Mouse (Mus musculus): ENCODE measurements at regions not wholly inside any gene's neighbourhood (a gene's known extent, or its start where the extent isn't known, plus 50 kb on each side); places are given as distances from the start of the nearest gene placed in this dataset.

DNA sequence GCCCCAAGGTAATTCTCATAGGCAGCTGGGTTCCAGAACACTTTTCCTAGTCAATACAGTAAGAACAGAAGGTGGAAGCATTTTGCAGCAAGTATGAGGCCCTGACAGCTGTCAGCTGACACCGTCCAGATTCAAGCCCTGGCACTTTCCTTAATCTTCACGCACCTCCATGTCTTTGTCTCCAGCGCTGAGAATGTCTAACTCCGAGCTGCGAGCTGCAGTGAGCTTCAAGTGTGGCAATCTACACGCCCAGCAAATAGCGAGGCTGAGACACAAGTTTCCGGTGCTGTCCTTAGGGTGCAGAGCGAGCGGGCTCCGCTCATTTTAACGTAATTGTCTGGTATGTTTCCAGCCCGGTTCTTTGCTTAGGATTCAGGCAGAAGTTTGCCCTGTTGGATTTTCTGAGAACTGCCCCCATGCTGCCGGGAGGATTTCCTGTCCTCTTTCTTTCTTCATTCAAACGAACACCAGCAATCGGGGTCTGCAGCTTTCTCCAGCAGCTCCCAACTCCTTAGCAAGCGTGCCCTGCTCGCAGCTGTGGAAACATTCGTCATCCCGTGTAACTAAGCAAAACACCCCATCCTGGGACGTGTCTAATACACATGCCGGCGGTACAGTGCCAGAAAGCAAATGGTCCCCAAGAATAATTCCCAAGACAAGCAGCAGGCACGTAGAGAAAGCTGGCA, 54.5 kb downstream of the Irx3 start:
- peaks cover 6% of the 10 kb centered on the region for H3K9me3 ChIP-seq
- 70% methylated on average over 24 of the region's 24 CpGs for WGBS
- H3K27ac ChIP-seq: peak overlapping the region; percentile 40; the same call in 1 of the 2 replicates
- peaks cover 32% of the 10 kb centered on the region for H3K4me1 ChIP-seq
- H3K4me3 ChIP-seq: no peak overlapping the region
- DNase-seq (ENCODE audit: extremely low spot score, low spot score): no peak
- H3K36me3 ChIP-seq (replicated peaks): no peaks in the 10 kb centered on the region
- H3K27me3 ChIP-seq (ENCODE audit: poor library complexity, severe bottlenecking): peaks cover 21% of the 10 kb centered on the region

DNA sequence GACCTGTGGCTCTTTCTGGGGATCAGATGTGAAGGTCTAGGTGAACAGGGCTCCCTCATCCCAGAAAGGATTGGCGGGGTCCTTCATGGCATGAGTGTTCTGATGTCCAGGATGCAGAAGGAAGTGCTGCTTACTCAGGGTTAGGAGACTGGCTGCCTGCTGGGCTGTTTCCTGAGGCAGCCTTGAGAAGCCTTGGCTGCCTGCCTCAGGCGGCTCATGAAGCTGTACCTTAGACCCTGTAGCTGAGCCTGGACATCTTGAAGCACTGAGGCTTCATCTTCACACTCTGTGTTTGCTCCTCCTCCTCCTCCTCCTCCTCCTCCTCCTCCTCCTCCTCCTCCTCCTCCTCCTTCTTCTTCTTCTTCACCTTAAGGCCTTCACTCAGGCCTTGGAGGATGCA, 77.2 kb downstream of the Irx3 start:
- H3K36me3 ChIP-seq (replicated peaks): no peaks in the 10 kb centered on the region
- DNase-seq (ENCODE audit: extremely low spot score, low spot score): no peak
- WGBS: 66% methylated on average over 2 of the region's 2 CpGs
- H3K4me1 ChIP-seq: no peaks in the 10 kb centered on the region
- no peaks in the 10 kb centered on the region; the same call in 1 of the 2 replicates for H3K27me3 ChIP-seq (ENCODE audit: poor library complexity, severe bottlenecking)
- no peak overlapping the region for H3K4me3 ChIP-seq
- no peak overlapping the region for H3K27ac ChIP-seq
- no peaks in the 10 kb centered on the region for H3K9me3 ChIP-seq

Measured in forebrain, embryonic 10.5 days (tissue).